Mouse (Mus musculus) lung, postnatal 0 days (tissue): ENCODE results near the gene Tspan32.

Experiments
- CTCF ChIP-seq: IDR thresholded peaks from 2 replicates; pipeline ENCODE4 v1.5.1; 2016; ENCODE audit warnings: antibody characterized with exemption, mild to moderate bottlenecking
- EP300 ChIP-seq: IDR thresholded peaks from 2 replicates; pipeline ENCODE4 v1.6.1; 2016; ENCODE audit warnings: antibody characterized with exemption, mild to moderate bottlenecking, control low read depth

DNA sequence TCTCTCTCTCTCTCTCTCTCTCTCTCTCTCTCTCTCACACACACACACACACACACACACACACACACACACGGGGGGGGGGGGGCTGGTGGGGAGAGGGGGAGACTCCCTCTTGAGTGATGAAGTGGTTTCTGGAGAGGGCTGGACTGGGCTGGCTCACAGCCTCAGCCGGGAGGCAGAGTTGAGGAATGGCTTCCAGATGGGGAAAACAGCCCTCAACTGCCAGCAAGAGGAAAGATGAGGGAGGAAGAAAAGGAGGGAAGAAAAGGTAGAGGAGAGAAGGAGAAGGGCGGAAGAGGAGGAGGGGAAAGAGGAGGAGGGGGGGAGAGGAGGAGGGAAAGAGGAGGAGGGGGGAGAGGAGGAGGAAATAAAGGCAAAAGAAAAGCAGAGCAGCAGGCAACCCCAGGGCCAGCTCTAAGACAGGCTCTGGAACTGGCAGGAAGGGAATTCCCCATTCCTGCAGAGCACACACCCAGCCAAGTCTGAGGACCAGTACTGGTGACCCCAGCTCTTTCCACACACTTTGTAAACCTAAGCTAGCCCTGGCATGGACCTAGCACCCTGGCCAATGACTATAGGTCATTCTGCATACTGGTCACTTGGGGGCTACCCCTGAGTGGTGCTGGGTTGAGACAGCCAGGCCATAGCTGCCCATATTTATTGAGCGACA is 4.3 kb downstream of the Tspan32 start:
- TF ChIP-seq EP300 (no peak; the same call in 1 of the 2 replicates), CTCF (peak; percentile 44)
